Mouse (Mus musculus) urinary bladder, postnatal 4 days (tissue): Measurements from ENCODE around the gene Neurod2.

ENCODE experiments used
- DNase-seq, 2 experiments: peaks; one replicate each; pipeline ENCODE4 v3.0.0; 2021 to 2022; ENCODE audit warnings: low spot score in 2 of 2

Gene Neurod2

DNA sequence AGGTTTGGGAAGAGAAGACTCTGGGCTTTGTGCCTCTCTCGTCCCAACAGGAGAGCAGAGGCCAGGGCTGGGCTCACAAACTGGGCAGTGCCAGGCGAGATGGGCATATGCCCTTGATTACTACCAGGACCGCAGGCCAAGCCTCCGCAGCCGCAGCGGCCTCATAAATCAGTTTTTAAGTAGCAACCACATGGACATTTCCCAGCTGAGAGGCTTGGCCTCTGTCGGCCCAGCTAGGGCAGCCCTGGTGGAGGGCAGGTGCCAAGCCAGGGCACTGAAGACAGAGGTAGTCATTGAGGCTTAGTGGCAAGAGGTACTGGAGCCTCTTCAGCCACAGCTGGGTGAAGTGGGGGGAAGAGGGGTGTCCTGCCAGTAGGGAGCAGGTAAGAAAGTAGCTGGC is 12.0 kb downstream of the Neurod2 start:
- DNase-seq, result no peak

DNA sequence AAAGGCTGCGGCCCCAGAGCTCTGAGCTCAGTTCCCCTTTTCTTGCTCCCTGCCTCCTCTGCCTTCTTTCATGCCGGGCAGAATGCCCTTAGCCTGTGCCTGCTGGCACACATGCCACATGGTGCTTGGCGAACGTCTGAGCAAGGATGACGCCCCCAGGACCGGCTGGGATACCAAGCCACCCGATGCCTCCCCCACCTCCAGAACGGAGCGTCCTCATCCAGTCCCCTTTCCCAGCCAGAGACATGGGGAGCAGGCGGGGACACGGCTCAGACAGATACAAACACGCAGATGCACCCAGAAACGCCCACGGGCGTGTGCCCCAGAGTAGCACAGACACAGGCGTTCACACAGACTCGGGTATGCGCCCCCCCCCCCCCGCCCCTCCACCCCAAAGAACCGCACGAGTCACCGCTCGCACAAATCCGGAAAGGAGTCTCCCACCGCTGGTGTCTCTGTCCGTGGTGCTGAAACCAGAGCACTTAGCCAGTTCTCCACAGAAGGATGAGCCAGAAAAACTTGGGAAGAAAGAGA is 15.6 kb downstream of the Neurod2 start:
- peak in 1 of 2 experiments; percentile 36 for DNase-seq

DNA sequence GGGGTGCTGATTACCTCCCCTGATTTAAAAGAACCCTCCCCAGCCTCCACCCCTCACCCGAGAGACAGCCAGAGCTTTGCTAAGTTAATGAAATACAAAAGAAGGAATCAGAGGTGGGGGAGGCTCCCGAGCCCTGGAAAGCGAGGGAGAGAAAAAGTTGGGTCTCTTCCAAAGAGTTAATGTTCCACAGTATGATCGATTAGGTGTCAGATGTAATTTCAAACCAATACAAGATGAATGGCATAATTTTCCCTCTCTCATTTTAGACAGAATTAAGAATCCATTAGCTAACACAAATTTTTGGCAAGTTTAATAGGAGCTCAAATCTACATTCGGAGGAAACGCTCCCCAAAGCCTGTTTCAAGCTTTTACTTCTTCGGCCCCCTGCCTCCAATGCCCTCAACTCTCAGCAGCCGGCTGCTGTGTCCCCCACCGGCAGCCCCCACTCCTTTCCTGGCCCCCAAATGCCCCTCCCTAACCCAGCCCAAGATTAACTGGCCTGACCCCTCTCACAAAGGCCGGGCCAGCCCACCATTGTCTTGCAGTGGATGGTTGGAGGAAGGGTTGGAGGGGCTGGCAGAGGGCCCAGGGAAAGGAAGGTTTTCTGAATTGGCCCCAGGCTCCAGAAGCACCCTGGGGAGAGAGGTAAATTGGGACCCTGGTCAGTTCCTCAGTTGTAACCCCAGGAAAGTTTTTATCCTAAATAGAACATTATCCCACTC is 30.8 kb downstream of the Neurod2 start:
- no peak for DNase-seq

DNA sequence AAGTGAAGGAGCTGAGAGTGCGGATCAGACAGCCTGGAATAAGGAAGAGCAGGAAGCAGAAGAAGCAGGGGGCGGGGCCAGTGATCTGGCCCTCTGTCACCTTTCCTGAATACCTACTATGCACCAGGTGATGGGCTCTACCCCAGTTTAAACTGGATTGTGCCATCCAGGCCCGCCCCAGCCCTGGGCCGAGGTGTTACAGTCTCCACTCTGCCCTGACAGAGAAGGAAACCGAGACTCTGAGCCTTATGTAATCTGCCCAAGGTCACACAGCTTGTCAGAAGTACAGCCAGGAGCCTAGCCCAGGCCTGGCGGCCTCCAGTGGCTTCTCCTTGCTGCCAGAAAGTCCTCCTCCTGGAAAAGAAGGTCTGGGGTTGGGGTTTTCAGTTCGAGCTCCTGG is 31.7 kb downstream of the Neurod2 start:
- no peak for DNase-seq

DNA sequence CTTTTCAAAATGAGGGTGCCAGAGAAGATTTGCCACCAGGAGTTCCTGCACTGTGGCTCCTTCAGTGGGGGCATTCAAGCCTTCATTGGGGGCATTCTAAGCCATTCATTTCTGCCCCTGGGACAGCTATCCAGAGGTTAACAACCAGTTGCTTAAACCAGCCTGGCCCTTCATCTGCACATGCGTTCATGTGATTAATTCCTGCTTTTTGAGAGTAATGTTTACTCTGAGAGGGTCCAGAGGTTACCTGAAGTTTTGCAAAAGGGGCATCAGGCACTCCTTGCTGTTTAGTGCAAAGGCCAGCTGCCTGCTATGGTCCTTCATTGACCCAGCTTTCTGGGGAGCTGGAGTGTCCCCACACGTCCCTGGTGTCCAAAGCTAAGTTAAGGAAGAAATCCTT is 32.5 kb downstream of the Neurod2 start:
- DNase-seq, result no peak

DNA sequence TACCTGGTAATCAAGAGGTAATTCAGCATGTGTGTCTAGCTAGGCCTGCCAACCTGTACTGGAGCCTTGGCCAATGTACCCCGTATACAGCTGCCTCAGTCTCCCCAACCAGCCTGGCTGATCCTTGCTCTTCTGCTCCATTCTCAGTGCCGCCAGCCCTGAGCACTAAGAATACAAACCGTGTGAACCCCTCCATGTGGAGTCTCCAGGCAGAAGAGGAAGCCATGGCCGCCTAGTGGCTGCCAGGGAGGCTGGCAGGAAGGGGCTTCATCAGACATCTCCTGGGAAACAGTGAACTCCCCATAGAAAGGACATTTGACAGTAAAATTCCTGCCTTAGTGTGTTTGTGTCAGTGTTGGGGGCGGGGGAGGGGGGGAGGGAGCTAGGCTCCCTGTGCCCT is 33.2 kb downstream of the Neurod2 start:
- no peak for DNase-seq

DNA sequence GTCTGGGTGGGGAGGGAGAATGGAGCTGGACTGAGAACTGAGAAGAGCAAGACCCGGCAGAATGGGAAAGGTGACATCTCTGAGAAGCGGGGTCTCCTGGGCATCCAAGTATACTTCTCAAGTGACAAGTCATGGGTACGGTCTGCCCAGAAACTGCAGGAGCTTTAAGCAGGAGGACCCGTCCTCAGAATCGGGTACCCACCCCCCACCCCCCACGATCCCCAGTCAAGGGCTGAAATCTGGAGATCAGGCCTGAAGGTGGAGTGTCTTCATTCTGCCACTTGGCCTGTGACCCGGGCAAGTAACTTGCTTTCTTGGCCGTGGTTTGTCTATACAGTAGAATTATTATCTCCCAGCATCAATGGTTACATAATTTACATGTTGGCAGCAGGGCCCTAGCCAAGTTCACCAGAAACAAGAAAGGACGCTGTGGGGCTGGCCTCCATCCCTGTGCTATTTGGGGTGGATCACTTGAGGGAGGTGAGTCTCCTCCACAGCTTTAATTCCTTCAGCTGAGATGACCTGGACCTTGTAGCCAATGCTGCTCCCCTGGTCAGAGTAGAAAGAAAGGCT is 34.3 kb downstream of the Neurod2 start:
- no peak for DNase-seq

DNA sequence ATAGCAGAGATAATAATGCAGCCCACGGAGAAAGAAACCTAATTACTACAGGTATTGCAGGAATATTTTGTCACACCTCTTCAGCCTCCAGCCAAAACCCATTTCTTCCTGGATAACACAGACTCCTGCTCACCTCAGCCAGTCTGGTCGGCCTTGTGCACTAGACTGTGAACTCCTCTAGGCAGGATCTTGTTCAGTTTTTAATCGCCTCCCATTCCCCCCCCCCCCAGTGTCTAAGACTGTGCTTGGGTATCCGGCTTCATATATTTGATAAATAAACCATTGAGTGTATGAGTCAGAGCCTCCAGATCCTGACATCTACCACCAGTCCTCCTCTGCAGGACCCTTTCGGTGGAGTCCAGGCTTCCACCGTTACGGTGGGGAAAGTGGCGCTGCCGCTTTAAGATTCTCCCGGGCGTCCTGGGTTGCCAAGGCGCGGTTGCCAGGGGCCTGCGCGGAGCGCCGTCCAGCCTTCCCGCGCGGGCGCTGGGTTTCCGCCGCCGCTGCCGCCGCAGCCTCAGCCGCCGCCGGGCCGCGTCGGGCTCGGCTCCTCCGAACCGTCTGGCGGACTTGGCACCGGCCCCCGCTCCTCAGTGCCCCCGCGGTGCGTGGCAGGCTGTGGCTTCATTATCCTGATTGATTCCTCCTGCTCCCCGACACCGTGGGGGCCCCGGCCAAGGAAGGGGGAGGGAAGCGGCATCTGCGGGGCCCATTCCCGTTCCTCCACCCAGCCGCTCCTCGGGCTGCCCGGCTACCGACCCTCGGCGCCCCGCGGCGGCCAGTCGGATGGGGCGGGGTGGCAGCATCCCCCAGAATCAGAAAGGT is 35.0 kb downstream of the Neurod2 start:
- peak; percentile 45 to 72 for DNase-seq

DNA sequence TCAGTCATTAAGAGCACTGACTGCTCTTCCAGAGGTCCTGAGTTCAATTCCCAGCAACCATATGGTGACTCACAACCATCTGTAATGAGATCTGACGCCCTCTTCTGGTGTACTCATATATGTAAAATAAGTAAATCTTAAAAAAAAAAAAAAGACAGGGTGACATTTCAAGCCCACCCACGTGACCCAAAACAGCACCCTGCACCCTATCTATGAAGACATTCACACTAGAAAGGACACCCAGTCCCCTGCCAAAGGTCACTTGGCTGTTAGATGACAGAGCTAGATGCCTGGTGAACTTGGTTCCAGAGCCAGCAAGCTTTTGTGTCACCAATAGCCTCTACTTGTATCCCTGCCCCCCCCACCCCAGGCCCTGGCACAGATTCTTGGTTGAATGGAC is 36.4 kb downstream of the Neurod2 start:
- DNase-seq, result no peak

DNA sequence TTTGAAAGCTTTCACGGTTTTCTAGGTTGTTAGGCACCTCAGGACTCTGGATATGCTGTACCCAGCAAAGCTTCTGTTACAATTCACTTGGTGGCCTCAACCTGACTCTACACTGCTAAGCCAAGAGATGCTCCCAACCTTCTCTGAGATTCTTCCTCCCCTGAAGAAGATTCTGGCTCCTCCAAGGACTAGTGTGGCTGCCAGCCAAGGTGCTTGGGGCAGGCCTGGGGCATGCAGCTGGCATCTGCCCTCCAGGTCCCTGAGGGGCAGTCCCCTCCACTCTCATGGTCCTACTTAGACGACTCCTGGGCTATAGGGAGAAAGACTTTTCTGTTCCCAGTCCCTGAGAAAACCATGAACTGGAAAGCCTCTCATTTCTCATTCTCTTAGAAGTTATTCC is 38.5 kb downstream of the Neurod2 start:
- no peak for DNase-seq

DNA sequence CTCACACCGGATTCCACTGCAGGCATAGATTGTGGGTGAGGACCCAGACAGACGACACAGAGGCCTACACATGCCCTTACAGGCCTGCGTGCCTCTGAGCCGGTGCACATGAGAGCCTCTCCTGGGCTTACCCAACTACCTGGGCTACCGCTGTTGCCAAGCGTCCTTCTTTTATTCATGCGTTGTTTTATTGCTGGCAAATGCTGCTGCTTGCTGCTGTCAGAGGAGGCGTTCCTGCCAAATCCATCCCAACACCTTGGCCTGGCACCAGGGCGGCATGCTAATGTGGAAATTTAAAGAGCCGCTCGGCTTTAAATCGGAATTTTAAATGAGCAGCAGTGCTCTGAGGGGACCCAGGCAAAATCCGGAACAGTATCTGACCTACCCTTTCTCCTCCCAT is 39.6 kb downstream of the Neurod2 start:
- no peak for DNase-seq

DNA sequence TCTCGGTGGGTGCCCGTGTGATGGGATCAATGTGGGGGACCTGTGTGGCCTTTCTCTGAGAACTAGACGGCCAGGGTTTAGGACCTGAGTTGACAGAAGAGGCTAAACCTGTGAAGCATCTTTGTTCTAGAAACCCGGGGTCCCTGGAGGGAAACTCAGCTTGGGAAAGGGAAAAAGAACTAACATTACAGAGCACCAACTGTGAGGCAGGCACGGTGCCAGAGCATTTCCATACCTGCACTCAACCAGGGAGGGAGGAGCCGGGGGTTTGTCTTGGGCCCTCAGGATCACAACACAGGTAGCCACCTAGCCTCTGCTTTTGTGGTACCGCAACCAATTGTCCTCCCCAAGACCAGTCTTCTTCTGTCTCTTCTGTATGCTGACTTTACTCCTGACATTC is 41.5 kb downstream of the Neurod2 start:
- DNase-seq, result no peak

DNA sequence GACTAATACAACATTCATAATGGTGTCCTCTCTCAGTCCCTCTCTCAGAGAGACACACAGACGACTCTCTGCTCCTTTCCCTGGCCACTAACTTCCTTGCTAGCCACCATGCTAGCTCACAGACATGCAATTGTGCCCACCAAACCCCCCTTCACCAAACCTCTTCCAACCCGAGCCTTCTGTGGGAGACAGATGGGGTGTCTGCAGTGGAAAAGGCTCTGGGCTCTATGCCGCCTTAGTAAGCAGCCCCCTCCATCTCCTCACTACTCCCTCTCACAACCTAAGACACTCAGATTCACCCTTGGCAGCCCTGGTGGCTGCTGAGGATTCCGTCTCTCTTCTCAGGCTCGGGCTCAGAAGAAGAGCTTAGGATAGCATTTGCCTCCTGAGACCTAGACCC is 41.9 kb downstream of the Neurod2 start:
- no peak for DNase-seq

DNA sequence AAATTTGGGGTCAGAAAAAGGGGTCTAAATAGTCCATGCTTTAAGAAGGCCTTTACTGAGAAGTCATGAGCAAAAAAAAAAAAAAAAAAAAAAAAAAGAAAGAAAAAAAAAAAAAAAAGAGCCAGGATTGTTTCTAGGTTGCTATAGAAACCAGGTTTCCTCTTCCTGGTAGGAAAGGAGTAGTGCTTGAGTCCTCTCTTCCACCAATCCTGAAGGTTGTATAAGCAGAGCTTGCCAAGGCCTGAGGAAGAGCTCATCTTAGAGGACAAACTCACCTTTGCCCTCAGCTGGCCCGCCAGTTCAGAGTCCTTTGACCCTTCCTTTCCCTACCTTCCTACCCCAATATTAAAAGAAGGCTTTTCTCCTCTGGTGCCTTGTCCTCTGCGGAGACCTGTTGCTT is 44.1 kb downstream of the Neurod2 start:
- DNase-seq, result no peak

DNA sequence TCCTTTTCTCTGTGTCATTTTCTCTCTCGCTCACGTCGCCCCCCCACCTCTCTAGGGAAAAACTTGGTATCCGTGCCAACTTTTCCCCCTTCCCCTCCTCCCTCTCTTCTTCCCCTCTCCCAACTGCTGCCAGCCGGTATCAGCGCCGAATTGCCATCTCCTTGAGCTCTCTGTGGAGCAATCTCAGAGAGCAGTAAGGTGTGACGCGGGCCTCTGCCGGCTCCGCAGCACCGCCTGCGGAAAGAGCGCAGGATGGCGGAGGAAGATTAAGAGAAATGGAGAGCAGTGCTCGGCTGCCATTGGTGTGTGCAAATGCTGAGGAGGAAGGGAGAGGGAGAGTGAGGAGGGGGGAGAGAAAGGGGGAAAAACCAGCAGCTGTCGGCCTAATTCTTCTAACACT is 45.2 kb downstream of the Neurod2 start:
- no peak for DNase-seq

DNA sequence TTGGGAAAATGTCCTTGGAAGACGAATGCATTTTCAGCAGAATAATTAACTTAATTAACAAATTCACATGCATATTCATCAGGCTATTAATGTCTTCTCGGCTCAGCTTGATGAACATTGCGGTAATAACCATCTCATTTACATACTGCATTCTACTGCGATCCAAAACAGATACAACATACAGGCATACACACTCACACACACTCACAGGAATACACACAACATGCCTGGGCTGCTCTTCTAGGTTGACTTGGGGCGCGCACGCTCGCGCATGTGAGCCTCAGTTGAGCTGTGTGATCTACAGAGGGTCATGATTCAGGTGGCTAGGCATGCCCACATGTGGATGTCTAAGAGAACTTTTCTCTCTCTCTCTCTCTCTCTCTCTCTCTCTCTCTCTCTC is 45.7 kb downstream of the Neurod2 start:
- DNase-seq, result no peak
